Mouse (Mus musculus) kidney, adult 2 months (tissue): ENCODE data around the gene Styxl1. TPM values are rescaled to one million over a fixed set of nuclear protein-coding genes. Genes with fewer than 3 reads are reported as not detected.

Experiments used
- DNase-seq: peaks from one replicate; pipeline ENCODE4 v3.0.0; 2021
- H3K27ac ChIP-seq: fragments of 200-500 bp; 2 replicates; pipeline ENCODE4 v1.5.1; 2012; ENCODE audit warnings: low read depth, low read length, control low read depth, inconsistent platforms; ENCODE audit not compliant: insufficient read depth
- H3K27me3 ChIP-seq: fragments of 200-500 bp; replicated peaks from 2 replicates; pipeline ENCODE4 v1.6.1; 2012; ENCODE audit warnings: mild to moderate bottlenecking, moderate library complexity, low read length, inconsistent platforms; ENCODE audit not compliant: control insufficient read depth, insufficient read depth
- H3K36me3 ChIP-seq: fragments of 200-500 bp; 2 replicates; pipeline ENCODE4 v1.6.1; 2012; ENCODE audit warnings: mild to moderate bottlenecking, moderate library complexity, low read length, inconsistent platforms; ENCODE audit not compliant: control insufficient read depth, insufficient read depth
- H3K4me1 ChIP-seq: fragments of 200-500 bp; 2 replicates; pipeline ENCODE4 v1.6.1; 2011; ENCODE audit warnings: low read length; ENCODE audit not compliant: control insufficient read depth, insufficient read depth
- H3K4me3 ChIP-seq: fragments of 200-500 bp; 2 replicates; pipeline ENCODE4 v1.5.1; 2011; ENCODE audit warnings: mild to moderate bottlenecking, low read depth, low read length, control low read depth; ENCODE audit not compliant: insufficient read depth
- CTCF ChIP-seq: fragments of 200-500 bp; conservative IDR thresholded peaks from 2 replicates; pipeline ENCODE4 v1.5.1; 2011; ENCODE audit warnings: low read depth, mild to moderate bottlenecking, control low read depth, low read length, moderate library complexity, mixed read lengths; ENCODE audit not compliant: insufficient read depth, insufficient read length
- POLR2A ChIP-seq: fragments of 200-500 bp; IDR thresholded peaks from one replicate; pipeline ENCODE4 v1.6.1; 2011; ENCODE audit warnings: low read depth, low read length, control low read depth
- WGBS: fragments of 180-500 bp; shearing (Covaris S2); methylation state at CpG from one replicate; pipeline ENCODE4 v1.1.7; 2018; 5-methylcytosine and 5-hydroxymethylcytosine counted together
- polyA plus RNA-seq: library from polyadenylated mRNA; depleted of rRNA; stranded (reverse); fragments of >200 nt; gene quantifications from 2 replicates; pipeline ENCODE4 v1.2.3, GENCODE M21; 2012

The Styxl1 gene
- polyA plus RNA-seq, 1 experiment = 0.67 TPM

- H3K4me1 ChIP-seq = peaks cover 53% of the 10 kb centered on the region
- 47% methylated on average over 7 of the region's 7 CpGs for WGBS
- H3K4me3 ChIP-seq = no peak overlapping the region
- no peaks in the 10 kb centered on the region for H3K27me3 ChIP-seq
- peak overlapping the region; percentile 77 for H3K27ac ChIP-seq
- DNase-seq = no peak
- H3K36me3 ChIP-seq = no peaks in the 10 kb centered on the region; the same call in 1 of the 2 replicates
- TF ChIP-seq CTCF (no peak), POLR2A (no peak)
Measured at GRCm38 (mm10) chr5:135710599-135711214, 67.5 kb downstream of the Styxl1 start.

- Histone ChIP-seq H3K27me3 (no peaks in the 10 kb centered on the region), H3K27ac (no peak overlapping the region; the same call in 1 of the 2 replicates), H3K36me3 (no peaks in the 10 kb centered on the region), H3K4me3 (no peak overlapping the region), H3K4me1 (peaks cover 53% of the 10 kb centered on the region)
- no peak for DNase-seq
- 89% methylated on average over 5 of the region's 5 CpGs for WGBS
- no peak for TF ChIP-seq CTCF
- no peak for TF ChIP-seq POLR2A
Measured at GRCm38 (mm10) chr5:135709716-135710115, 68.5 kb downstream of the Styxl1 start.

DNA sequence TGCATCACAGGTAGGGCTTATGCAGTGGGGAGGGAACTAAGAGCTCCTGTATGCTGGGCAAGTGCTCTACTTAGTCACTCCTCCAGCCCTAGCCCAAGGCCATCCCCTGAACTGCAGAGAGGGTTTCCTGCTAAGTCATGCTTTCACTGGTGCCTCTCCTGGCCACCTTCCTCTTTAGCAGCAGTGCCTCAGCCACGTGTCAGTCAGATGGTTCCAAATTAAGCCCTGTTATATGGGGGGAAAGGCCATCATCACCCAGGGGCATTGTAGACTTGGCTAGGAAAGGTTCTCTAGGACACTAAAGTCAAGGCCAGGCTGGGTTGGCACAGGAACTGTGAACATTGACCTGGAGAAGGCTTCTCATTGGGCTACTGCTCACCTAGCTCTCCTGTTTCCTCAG is 70.3 kb downstream of the Styxl1 start:
- peak overlapping the region; percentile 41 for H3K27ac ChIP-seq
- H3K27me3 ChIP-seq = no peaks in the 10 kb centered on the region
- peaks cover 42% of the 10 kb centered on the region for H3K4me1 ChIP-seq
- TF ChIP-seq CTCF (no peak), POLR2A (no peak)
- no peak overlapping the region for H3K4me3 ChIP-seq
- DNase-seq = peak; percentile 95
- 14% methylated on average over 1 of the region's 1 CpGs for WGBS
- H3K36me3 ChIP-seq = no peaks in the 10 kb centered on the region

GRCm38 (mm10) chr5:135707039-135707438 is 71.1 kb downstream of the Styxl1 start:
- WGBS = 67% methylated on average over 13 of the region's 13 CpGs
- H3K27ac ChIP-seq = peak overlapping the region; percentile 41
- peak; percentile 52 for DNase-seq
- H3K27me3 ChIP-seq = no peaks in the 10 kb centered on the region
- no peak overlapping the region for H3K4me3 ChIP-seq
- H3K36me3 ChIP-seq = no peaks in the 10 kb centered on the region
- H3K4me1 ChIP-seq = peaks cover 39% of the 10 kb centered on the region
- no peak for TF ChIP-seq POLR2A
- TF ChIP-seq CTCF = no peak

GRCm38 (mm10) chr5:135705383-135705782 is 72.8 kb downstream of the Styxl1 start:
- Histone ChIP-seq H3K4me3 (no peak overlapping the region), H3K27ac (no peak overlapping the region), H3K4me1 (peaks cover 29% of the 10 kb centered on the region), H3K27me3 (no peaks in the 10 kb centered on the region), H3K36me3 (no peaks in the 10 kb centered on the region)
- no peak for DNase-seq
- no peak for TF ChIP-seq POLR2A
- TF ChIP-seq CTCF = no peak
- WGBS = 60% methylated on average over 4 of the region's 4 CpGs

DNA sequence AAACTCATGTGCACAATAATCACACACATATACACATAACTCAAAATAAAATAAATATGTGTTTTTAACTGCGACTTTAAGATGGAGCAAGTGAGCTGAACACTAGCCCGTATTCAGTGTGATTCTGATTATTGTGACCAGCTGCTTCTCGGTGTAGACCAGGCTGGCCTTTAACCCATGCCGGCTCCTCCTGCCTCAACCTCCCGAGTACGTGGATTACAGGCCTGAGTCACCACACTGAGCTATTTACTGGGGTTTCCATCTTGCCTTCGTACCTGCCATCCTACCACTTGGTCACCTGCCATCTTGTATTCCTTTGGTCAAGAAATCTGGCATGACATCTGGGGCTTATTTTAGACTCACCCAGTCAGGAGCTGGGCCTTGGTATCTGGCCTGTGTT is 74.8 kb downstream of the Styxl1 start:
- no peak overlapping the region for H3K27ac ChIP-seq
- TF ChIP-seq CTCF (no peak), POLR2A (no peak)
- H3K4me1 ChIP-seq = peaks cover 29% of the 10 kb centered on the region
- no peak overlapping the region for H3K4me3 ChIP-seq
- H3K36me3 ChIP-seq = no peaks in the 10 kb centered on the region
- WGBS = 93% methylated on average over 7 of the region's 7 CpGs
- DNase-seq = no peak
- no peaks in the 10 kb centered on the region for H3K27me3 ChIP-seq

DNA sequence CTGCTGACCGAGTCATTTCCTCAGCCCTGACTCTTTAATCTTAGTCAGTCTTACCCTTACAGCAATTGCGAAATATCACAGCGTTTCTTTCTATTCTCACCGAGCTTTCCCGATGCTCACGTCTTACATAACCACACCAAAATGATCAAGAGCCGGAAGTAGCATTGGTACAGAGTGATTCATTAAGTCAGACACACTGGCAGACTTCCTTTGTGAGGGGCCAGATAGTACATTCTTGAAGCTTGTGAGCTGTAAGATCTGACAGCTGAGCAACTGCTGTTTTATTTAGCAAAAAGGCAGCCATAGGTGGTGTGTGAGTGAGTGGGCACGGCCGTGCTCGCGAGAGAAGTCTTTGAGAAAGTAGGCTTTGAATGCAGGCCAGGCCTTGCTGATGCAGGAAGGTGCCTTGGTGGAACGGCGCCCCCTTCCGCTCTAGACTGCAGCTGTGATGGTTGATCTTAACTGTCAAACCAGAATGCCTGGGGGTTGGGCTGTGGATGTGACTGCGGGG is 75.4 kb downstream of the Styxl1 start:
- peak; percentile 48 for DNase-seq
- Histone ChIP-seq H3K4me1 (peaks cover 23% of the 10 kb centered on the region), H3K27ac (peak overlapping the region; percentile 71), H3K4me3 (no peak overlapping the region), H3K27me3 (no peaks in the 10 kb centered on the region), H3K36me3 (no peaks in the 10 kb centered on the region)
- WGBS = 56% methylated on average over 15 of the region's 15 CpGs
- TF ChIP-seq CTCF (peak; percentile 36), POLR2A (no peak)
